Mouse (Mus musculus) embryonic facial prominence, embryonic 10.5 days (tissue): ENCODE results near the gene Syn2. TPM values are rescaled to one million over a fixed set of nuclear protein-coding genes. Genes with fewer than 3 reads are reported as not detected.
"Not testable (repeated sequence)": the region's sequence is repeated elsewhere in the genome, so short reads cannot be mapped to it uniquely, and the experiment has no call there.

ENCODE experiments used
- DNase-seq: peaks from one replicate; pipeline ENCODE4 v3.0.0-alpha.2; 2017; ENCODE audit warnings: low spot score
- H3K27ac ChIP-seq: fragments of 300-500 bp; sonication (generic); replicated peaks from 2 replicates; pipeline ENCODE4 v1.5.1; 2016; ENCODE audit warnings: mild to moderate bottlenecking
- H3K27me3 ChIP-seq: fragments of 300-500 bp; sonication (generic); replicated peaks from 2 replicates; pipeline ENCODE4 v1.6.1; 2016; ENCODE audit warnings: low read depth, mild to moderate bottlenecking; ENCODE audit not compliant: poor library complexity, severe bottlenecking
- H3K36me3 ChIP-seq: fragments of 300-500 bp; sonication (generic); replicated peaks from 2 replicates; pipeline ENCODE4 v1.6.1; 2016; ENCODE audit warnings: mild to moderate bottlenecking, moderate library complexity
- H3K4me1 ChIP-seq: fragments of 300-500 bp; sonication (generic); 2 replicates; pipeline ENCODE4 v1.6.1; 2016
- H3K4me3 ChIP-seq: fragments of 300-500 bp; sonication (generic); 2 replicates; pipeline ENCODE4 v1.5.1; 2016; ENCODE audit warnings: mild to moderate bottlenecking, moderate library complexity
- H3K9me3 ChIP-seq: fragments of 300-500 bp; sonication (generic); 2 replicates; pipeline ENCODE4 v1.6.1; 2016; ENCODE audit warnings: mild to moderate bottlenecking
- WGBS: fragments of 180-500 bp; shearing (Covaris S2); methylation state at CpG from one replicate; pipeline ENCODE4 v1.1.7; 2016; 5-methylcytosine and 5-hydroxymethylcytosine counted together
- polyA plus RNA-seq: library from polyadenylated mRNA; unstranded; fragments of >200 nt; fragmentation: Nextera tagmentation; extraction: Ambion mirVana; gene quantifications from 2 replicates; pipeline ENCODE4 v1.2.1, GENCODE M21; 2016

Gene Syn2
- polyA plus RNA-seq, 1 experiment from 2014 or later = 2.5 TPM

- WGBS = 87% methylated on average over 9 of the region's 9 CpGs
- no peaks in the 10 kb centered on the region for H3K36me3 ChIP-seq
- no peak for DNase-seq
- no peak overlapping the region for H3K27ac ChIP-seq
- H3K27me3 ChIP-seq = no peaks in the 10 kb centered on the region; the same call in 1 of the 2 replicates
- H3K9me3 ChIP-seq = no peaks in the 10 kb centered on the region
- H3K4me1 ChIP-seq = no peaks in the 10 kb centered on the region
- no peak overlapping the region for H3K4me3 ChIP-seq
Measured at GRCm38 (mm10) chr6:115238031-115239027, 103.6 kb downstream of the Syn2 start.

GRCm38 (mm10) chr6:115239335-115239734 is 104.6 kb downstream of the Syn2 start:
- WGBS = 89% methylated on average over 7 of the region's 7 CpGs
- H3K4me3 ChIP-seq = no peak overlapping the region
- no peaks in the 10 kb centered on the region; the same call in 1 of the 2 replicates for H3K27me3 ChIP-seq
- no peaks in the 10 kb centered on the region for H3K9me3 ChIP-seq
- no peak overlapping the region for H3K27ac ChIP-seq
- DNase-seq = no peak
- no peaks in the 10 kb centered on the region for H3K4me1 ChIP-seq
- no peaks in the 10 kb centered on the region for H3K36me3 ChIP-seq

- H3K36me3 ChIP-seq, H3K27me3 ChIP-seq, DNase-seq, H3K4me1 ChIP-seq, H3K9me3 ChIP-seq, H3K27ac ChIP-seq, H3K4me3 ChIP-seq: not testable (repeated sequence)
- 60% methylated on average over 2 of the region's 2 CpGs for WGBS
Measured at GRCm38 (mm10) chr6:115240431-115240830, 105.7 kb downstream of the Syn2 start.

GRCm38 (mm10) chr6:115241131-115241699 is 106.5 kb downstream of the Syn2 start:
- Histone ChIP-seq H3K4me3 (no peak overlapping the region), H3K27ac (no peak overlapping the region), H3K27me3 (no peaks in the 10 kb centered on the region; the same call in 1 of the 2 replicates), H3K4me1 (no peaks in the 10 kb centered on the region), H3K9me3 (no peaks in the 10 kb centered on the region), H3K36me3 (no peaks in the 10 kb centered on the region)
- DNase-seq = no peak
- WGBS = 85% methylated on average over 3 of the region's 3 CpGs

GRCm38 (mm10) chr6:115241939-115242338 is 107.2 kb downstream of the Syn2 start:
- H3K36me3 ChIP-seq = no peaks in the 10 kb centered on the region
- H3K9me3 ChIP-seq = no peaks in the 10 kb centered on the region
- no peak for DNase-seq
- H3K4me1 ChIP-seq = no peaks in the 10 kb centered on the region
- H3K27me3 ChIP-seq = no peaks in the 10 kb centered on the region; the same call in 1 of the 2 replicates
- no peak overlapping the region for H3K27ac ChIP-seq
- WGBS = 90% methylated on average over 3 of the region's 3 CpGs
- no peak overlapping the region for H3K4me3 ChIP-seq

GRCm38 (mm10) chr6:115244222-115244621 is 109.5 kb downstream of the Syn2 start:
- Histone ChIP-seq H3K27me3 (no peaks in the 10 kb centered on the region; the same call in 1 of the 2 replicates), H3K4me1 (no peaks in the 10 kb centered on the region), H3K27ac (no peak overlapping the region), H3K4me3 (no peak overlapping the region), H3K36me3 (no peaks in the 10 kb centered on the region), H3K9me3 (no peaks in the 10 kb centered on the region)
- WGBS = 80% methylated on average over 2 of the region's 2 CpGs
- no peak for DNase-seq

- Histone ChIP-seq H3K4me3 (no peak overlapping the region), H3K27me3 (peaks cover 7% of the 10 kb centered on the region; the same call in 1 of the 2 replicates), H3K36me3 (no peaks in the 10 kb centered on the region), H3K9me3 (no peaks in the 10 kb centered on the region), H3K4me1 (no peaks in the 10 kb centered on the region), H3K27ac (no peak overlapping the region)
- no peak for DNase-seq
- 83% methylated on average over 3 of the region's 3 CpGs for WGBS
Measured at GRCm38 (mm10) chr6:115245500-115246058, 110.9 kb downstream of the Syn2 start.

- H3K4me1 ChIP-seq = peaks cover 13% of the 10 kb centered on the region
- H3K4me3 ChIP-seq = peak overlapping the region; percentile 42
- 6% methylated on average over 13 of the region's 13 CpGs for WGBS
- no peaks in the 10 kb centered on the region for H3K9me3 ChIP-seq
- no peaks in the 10 kb centered on the region for H3K36me3 ChIP-seq
- H3K27me3 ChIP-seq = peaks cover 19% of the 10 kb centered on the region; the same call in 1 of the 2 replicates
- peak; percentile 32 for DNase-seq
- no peak overlapping the region for H3K27ac ChIP-seq
Measured at GRCm38 (mm10) chr6:115251531-115251985, 116.9 kb downstream of the Syn2 start.

- 26% methylated on average over 8 of the region's 10 CpGs for WGBS
- H3K4me3 ChIP-seq = peak within 1 kb of the TSS; percentile 42
Measured at GRCm38 (mm10) chr6:115252099-115252873, 117.6 kb downstream of the Syn2 start, which contains the start of gene Timp4. TSS of gene Timp4 (minus strand) at chr6:115252205.

GRCm38 (mm10) chr6:115255171-115255570 is 120.5 kb downstream of the Syn2 start:
- Histone ChIP-seq H3K36me3 (no peaks in the 10 kb centered on the region), H3K4me1 (peaks cover 13% of the 10 kb centered on the region), H3K4me3 (no peak overlapping the region), H3K27me3 (peaks cover 16% of the 10 kb centered on the region; the same call in 1 of the 2 replicates), H3K27ac (no peak overlapping the region), H3K9me3 (no peaks in the 10 kb centered on the region)
- WGBS = 87% methylated on average over 3 of the region's 3 CpGs
- no peak for DNase-seq

More at GRCm38 (mm10) chr6:115252099-115252873, 117.6 kb downstream of the Syn2 start, which contains the start of gene Timp4:
- peaks cover 19% of the 10 kb centered on the region; the same call in 1 of the 2 replicates for H3K27me3 ChIP-seq
- peaks cover 13% of the 10 kb centered on the region for H3K4me1 ChIP-seq
- no peaks in the 10 kb centered on the region for H3K36me3 ChIP-seq
- DNase-seq = no peak
- H3K9me3 ChIP-seq = no peaks in the 10 kb centered on the region
- no peak within 1 kb of the TSS for H3K27ac ChIP-seq

- WGBS = 86% methylated on average over 3 of the region's 3 CpGs
- no peaks in the 10 kb centered on the region for H3K4me1 ChIP-seq
- H3K27me3 ChIP-seq = no peaks in the 10 kb centered on the region
- H3K9me3 ChIP-seq = no peaks in the 10 kb centered on the region
- no peak for DNase-seq
- no peak overlapping the region for H3K4me3 ChIP-seq
- no peaks in the 10 kb centered on the region for H3K36me3 ChIP-seq
- H3K27ac ChIP-seq = no peak overlapping the region
Measured at GRCm38 (mm10) chr6:115260507-115260906, 125.8 kb downstream of the Syn2 start.

GRCm38 (mm10) chr6:115266791-115267190 is 132.1 kb downstream of the Syn2 start:
- Histone ChIP-seq H3K27ac (no peak overlapping the region), H3K9me3 (no peaks in the 10 kb centered on the region), H3K27me3 (no peaks in the 10 kb centered on the region), H3K36me3 (no peaks in the 10 kb centered on the region), H3K4me1 (peaks cover 14% of the 10 kb centered on the region), H3K4me3 (no peak overlapping the region)
- WGBS = 81% methylated on average over 5 of the region's 5 CpGs
- DNase-seq = no peak
